Mouse (Mus musculus) intestine, embryonic 16.5 days (tissue): ENCODE results near the gene Klf11. TPM values are rescaled to one million over a fixed set of nuclear protein-coding genes. Genes with fewer than 3 reads are reported as not detected.
A peak's percentile ranks its signal among the peaks of the same experiment; 100 is the strongest.

Source experiments
- ATAC-seq: fragments of 200-750 bp; cut with Nextera tagmentation; 2 replicates; pipeline ENCODE4 v1.8.0; 2017; ENCODE audit warnings: moderate TSS enrichment, moderate library complexity
- H3K27ac ChIP-seq: fragments of 300-500 bp; sonication (generic); 2 replicates; pipeline ENCODE4 v1.5.1; 2014; ENCODE audit warnings: mild to moderate bottlenecking, low read length
- H3K27me3 ChIP-seq: fragments of 300-500 bp; sonication (generic); replicated peaks from 2 replicates; pipeline ENCODE4 v1.6.1; 2014; ENCODE audit warnings: low read length, control low read depth, mixed read lengths; ENCODE audit not compliant: control insufficient read depth, insufficient read depth
- H3K36me3 ChIP-seq: fragments of 300-500 bp; sonication (generic); 2 replicates; pipeline ENCODE4 v1.6.1; 2014; ENCODE audit warnings: low read length, control low read depth; ENCODE audit not compliant: control insufficient read depth, insufficient read depth
- H3K4me1 ChIP-seq: fragments of 300-500 bp; sonication (generic); 2 replicates; pipeline ENCODE4 v1.6.1; 2014; ENCODE audit warnings: low read length, control low read depth, mixed read lengths; ENCODE audit not compliant: control insufficient read depth, insufficient read depth
- H3K4me2 ChIP-seq: fragments of 300-500 bp; sonication (generic); 2 replicates; pipeline ENCODE4 v1.6.1; 2014; ENCODE audit warnings: low read depth, low read length, control low read depth
- H3K4me3 ChIP-seq: fragments of 300-500 bp; sonication (generic); 2 replicates; pipeline ENCODE4 v1.5.1; 2014; ENCODE audit warnings: mild to moderate bottlenecking, low read length
- H3K9ac ChIP-seq: fragments of 300-500 bp; sonication (generic); 2 replicates; pipeline ENCODE4 v1.6.1; 2014; ENCODE audit warnings: low read depth, low read length
- H3K9me3 ChIP-seq: fragments of 300-500 bp; sonication (generic); 2 replicates; pipeline ENCODE4 v1.6.1; 2016; ENCODE audit warnings: low read length, control low read depth; ENCODE audit not compliant: control insufficient read depth
- WGBS: fragments of 180-500 bp; shearing (Covaris S2); extraction: QIAGEN DNeasy Blood & Tissue Kit; methylation state at CpG from one replicate; pipeline ENCODE4 v1.1.7; 2014; 5-methylcytosine and 5-hydroxymethylcytosine counted together
- polyA plus RNA-seq: library from polyadenylated mRNA; unstranded; fragments of >200 nt; fragmentation: Nextera tagmentation; extraction: Ambion mirVana; gene quantifications from 2 replicates; pipeline ENCODE4 v1.2.1, GENCODE M21; 2015

Klf11 gene
- polyA plus RNA-seq, 1 experiment from 2014 or later: 10.0 TPM

GRCm38 (mm10) chr12:24707480-24707802 is 56.4 kb downstream of the Klf11 start:
- 1% methylated on average over 9 of the region's 9 CpGs for WGBS
- H3K27ac ChIP-seq: peak overlapping the region; percentile 9

GRCm38 (mm10) chr12:24707954-24708823 is 57.1 kb downstream of the Klf11 start, which contains the start of gene Rrm2:
Rrm2 (plus strand) TSS chr12:24708241.
- H3K4me2 ChIP-seq: peak within 1 kb of the TSS; percentile 85
- peaks cover 27% of the 10 kb centered on the region for H3K4me1 ChIP-seq
- ATAC-seq: peak; percentile 91
- no peaks in the 10 kb centered on the region for H3K9me3 ChIP-seq
- peak within 1 kb of the TSS; percentile 83 for H3K9ac ChIP-seq
- H3K4me3 ChIP-seq: peak within 1 kb of the TSS; percentile 92
- peak within 1 kb of the TSS; percentile 68 for H3K27ac ChIP-seq
- no peaks in the 10 kb centered on the region for H3K27me3 ChIP-seq
- under 1% methylated on average over 83 of the region's 83 CpGs for WGBS
- H3K36me3 ChIP-seq: no peaks in the 10 kb centered on the region; the same call in 1 of the 2 replicates

More at GRCm38 (mm10) chr12:24707480-24707802, 56.4 kb downstream of the Klf11 start:
- H3K4me2 ChIP-seq: peak overlapping the region; percentile 85
- no peaks in the 10 kb centered on the region for H3K9me3 ChIP-seq
- peak; percentile 2 for ATAC-seq
- H3K36me3 ChIP-seq: no peaks in the 10 kb centered on the region; the same call in 1 of the 2 replicates
- peak overlapping the region; percentile 83 for H3K9ac ChIP-seq
- peak overlapping the region; percentile 92 for H3K4me3 ChIP-seq
- peaks cover 27% of the 10 kb centered on the region for H3K4me1 ChIP-seq
- H3K27me3 ChIP-seq: no peaks in the 10 kb centered on the region

DNA sequence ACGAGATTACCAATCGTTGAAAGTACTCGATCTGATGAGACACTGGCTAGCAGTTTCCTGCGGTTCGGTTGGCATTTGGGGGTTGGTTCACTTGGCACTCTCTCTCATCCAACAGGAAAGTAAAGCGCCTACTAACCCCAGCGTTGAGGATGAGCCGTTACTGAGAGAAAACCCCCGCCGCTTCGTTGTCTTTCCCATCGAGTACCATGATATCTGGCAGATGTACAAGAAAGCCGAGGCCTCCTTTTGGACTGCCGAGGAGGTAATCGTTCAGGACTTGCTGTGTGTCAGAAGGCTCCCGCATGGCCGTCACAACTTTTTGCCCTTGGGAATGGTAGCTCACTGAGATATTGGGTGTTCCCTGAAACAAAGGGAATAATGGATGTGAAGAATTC is 57.7 kb downstream of the Klf11 start:
- WGBS: under 1% methylated on average over 17 of the region's 17 CpGs
- Histone ChIP-seq H3K36me3 (no peaks in the 10 kb centered on the region; the same call in 1 of the 2 replicates), H3K4me3 (peak overlapping the region; percentile 92), H3K27ac (0 out of 2 replicates have a peak overlapping the region, but pooled peaks have one; percentile 21), H3K4me1 (peaks cover 27% of the 10 kb centered on the region), H3K4me2 (peak overlapping the region; percentile 81), H3K27me3 (no peaks in the 10 kb centered on the region), H3K9ac (peak overlapping the region; percentile 83), H3K9me3 (no peaks in the 10 kb centered on the region)
- ATAC-seq: no peak

DNA sequence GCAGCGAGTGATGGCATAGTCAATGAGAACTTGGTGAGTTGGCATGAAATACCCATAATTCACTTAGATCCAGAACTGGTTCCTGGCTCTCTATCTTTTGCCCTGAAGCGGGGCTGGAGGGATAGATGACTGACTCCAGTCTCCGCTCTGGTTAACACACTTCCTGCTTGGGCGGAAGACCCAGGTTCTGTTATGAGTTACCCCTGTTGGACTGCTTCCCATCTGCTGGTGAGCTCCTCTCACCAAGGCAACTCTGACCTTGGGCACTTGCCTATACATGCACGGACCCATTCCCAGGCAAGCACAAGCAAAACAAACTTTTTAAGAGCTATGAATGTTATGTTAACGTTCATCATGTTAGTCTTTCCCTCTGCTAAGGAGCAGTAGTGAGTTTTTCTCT is 58.3 kb downstream of the Klf11 start:
- Histone ChIP-seq H3K27me3 (no peaks in the 10 kb centered on the region), H3K9me3 (no peaks in the 10 kb centered on the region), H3K4me3 (peak overlapping the region; percentile 92), H3K4me2 (peak overlapping the region; percentile 81), H3K27ac (peak overlapping the region; percentile 21; the same call in 1 of the 2 replicates), H3K9ac (peak overlapping the region; percentile 83), H3K36me3 (no peaks in the 10 kb centered on the region; the same call in 1 of the 2 replicates), H3K4me1 (peaks cover 27% of the 10 kb centered on the region)
- no peak for ATAC-seq
- 19% methylated on average over 6 of the region's 6 CpGs for WGBS

GRCm38 (mm10) chr12:24709831-24710508 is 58.9 kb downstream of the Klf11 start:
- no peaks in the 10 kb centered on the region; the same call in 1 of the 2 replicates for H3K36me3 ChIP-seq
- H3K27me3 ChIP-seq: no peaks in the 10 kb centered on the region
- peak overlapping the region; percentile 92 for H3K4me3 ChIP-seq
- WGBS: 34% methylated on average over 5 of the region's 5 CpGs
- peaks cover 27% of the 10 kb centered on the region for H3K4me1 ChIP-seq
- peak overlapping the region; percentile 81 for H3K4me2 ChIP-seq
- no peak for ATAC-seq
- no peaks in the 10 kb centered on the region for H3K9me3 ChIP-seq
- H3K27ac ChIP-seq: no peak overlapping the region
- H3K9ac ChIP-seq: peak overlapping the region; percentile 83; the same call in 1 of the 2 replicates

DNA sequence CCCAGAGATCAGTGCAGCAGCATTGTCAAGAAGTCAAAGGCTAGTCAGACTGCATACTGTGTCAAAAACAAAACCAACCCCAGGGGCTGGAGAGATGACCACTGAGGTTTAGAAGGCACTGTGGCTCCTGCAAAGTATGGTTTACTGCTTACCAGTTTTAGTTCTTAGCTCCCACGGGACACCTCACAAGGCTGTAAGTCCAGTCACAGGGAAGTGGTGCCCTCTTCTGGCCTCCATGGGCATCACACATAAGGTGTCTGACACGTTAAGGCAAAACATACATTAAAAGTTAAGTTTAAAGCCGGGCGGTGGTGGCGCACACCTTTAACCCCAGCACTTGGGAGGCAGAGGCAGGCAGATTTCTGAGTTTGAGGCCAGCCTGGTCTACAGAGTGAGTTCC is 59.6 kb downstream of the Klf11 start:
- WGBS: 66% methylated on average over 5 of the region's 5 CpGs
- Histone ChIP-seq H3K27me3 (no peaks in the 10 kb centered on the region), H3K9me3 (no peaks in the 10 kb centered on the region), H3K4me2 (peak overlapping the region; percentile 81; the same call in 1 of the 2 replicates), H3K27ac (no peak overlapping the region), H3K4me3 (no peak overlapping the region), H3K36me3 (no peaks in the 10 kb centered on the region; the same call in 1 of the 2 replicates), H3K9ac (no peak overlapping the region), H3K4me1 (peaks cover 27% of the 10 kb centered on the region)
- ATAC-seq: no peak

Other genes starting within 250 kb of the Klf11 start
- 15.7 and 18.5 TPM in 2 replicates for gene Taf1b, start 152.9 kb upstream of the Klf11 start, polyA plus RNA-seq
- gene Grhl1, start 79.0 kb upstream of the Klf11 start, polyA plus RNA-seq: 0.60 and 0.86 TPM in 2 replicates
- 1.4 and 2.1 TPM in 2 replicates for gene Cys1, start 30.5 kb downstream of the Klf11 start, polyA plus RNA-seq
- 122 and 147 TPM in 2 replicates for gene Rrm2, start 57.0 kb downstream of the Klf11 start, polyA plus RNA-seq
- 16.5 and 19.5 TPM in 2 replicates for gene Mboat2, start 179.6 kb downstream of the Klf11 start, polyA plus RNA-seq